Mouse (Mus musculus): ENCODE results near the gene Gm20388.

GRCm38 (mm10) chr8:120435781-120436180, 525.1 kb downstream of the Gm20388 start:
- TF ChIP-seq CTCF (IDR thresholded peaks at IDR 0.05; ENCODE audit: extremely low read depth, insufficient read depth, low read length) = no peak
- no peak for TF ChIP-seq POLR2A (IDR thresholded peaks at IDR 0.05; ENCODE audit: extremely low read depth, insufficient read depth, low read length)

All from cortical plate, adult 2 months (tissue).